Mouse (Mus musculus) gastrocnemius, postnatal 14 days (tissue): ENCODE measurements around the gene Prdx6b. TPM values are rescaled to one million over a fixed set of nuclear protein-coding genes. Genes with fewer than 3 reads are reported as not detected.

ENCODE experiments used
- DNase-seq: peaks from one replicate; pipeline ENCODE4 v3.0.0; 2021; ENCODE audit warnings: mixed read lengths
- intact Hi-C: fragments of 180-260 bp; cut with DNase I; formaldehyde crosslinking; loops from one replicate; pipeline ENCODE4 v1.15.1; 2025; ENCODE audit warnings: low total_unique reads
- total RNA-seq, 2 experiments: library from RNA; stranded (reverse); gene quantifications; 2 replicates each; pipeline ENCODE4 v1.2.3; 2021

The Prdx6b gene
- total RNA-seq, 2 experiments from 2014 or later: not detected

DNA sequence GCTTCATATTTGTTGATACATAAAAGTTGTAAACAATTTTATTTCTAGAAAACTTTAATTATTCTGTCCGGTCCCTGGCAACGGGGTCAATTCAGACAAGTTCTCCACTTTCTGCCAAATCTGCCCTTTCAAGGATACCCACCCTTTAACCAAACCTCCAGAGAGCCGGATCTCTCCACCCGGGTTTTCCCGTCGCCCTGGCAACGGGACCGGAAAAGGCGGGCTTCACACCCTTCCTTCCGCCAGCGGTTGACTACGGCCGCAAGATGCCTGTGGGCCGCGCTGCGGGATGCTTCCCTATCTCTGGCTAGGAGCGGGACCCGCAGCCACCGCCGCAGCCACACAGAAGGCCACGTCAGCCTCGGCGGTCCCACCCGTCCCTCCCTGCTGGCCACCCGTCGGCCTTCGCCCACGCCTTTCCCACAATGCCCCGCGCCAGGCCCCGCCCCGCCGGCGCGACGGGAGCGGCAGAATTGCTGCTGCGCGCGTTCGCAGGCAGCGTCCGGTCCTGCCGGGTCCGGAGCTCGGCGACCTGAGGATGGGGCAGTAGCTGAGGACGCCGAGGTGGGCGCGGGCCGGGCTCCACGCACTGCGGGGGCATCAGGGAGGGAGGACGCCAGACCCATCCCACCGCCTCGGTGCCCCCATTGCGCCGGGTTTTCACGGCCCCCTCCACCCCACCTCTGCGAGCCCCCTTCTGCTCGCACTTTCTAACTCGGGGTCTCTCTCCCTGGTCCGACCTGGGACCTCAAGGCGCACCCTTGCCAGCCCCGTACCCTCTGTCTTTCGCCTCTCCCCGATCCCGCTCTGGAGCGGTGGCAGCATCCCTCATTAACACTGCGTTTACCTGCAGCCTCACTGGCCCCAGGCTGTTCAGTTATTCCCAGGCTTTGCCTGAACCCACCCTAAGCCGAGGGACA lies 23.2 kb downstream of the Prdx6b start, which contains the start of gene Dnajc10:
TSS of gene Dnajc10 (plus strand) at position 225 of the 920 bp plus-strand sequence.
- peak; percentile 92 for DNase-seq
- intact Hi-C loops: no loop called here

DNA sequence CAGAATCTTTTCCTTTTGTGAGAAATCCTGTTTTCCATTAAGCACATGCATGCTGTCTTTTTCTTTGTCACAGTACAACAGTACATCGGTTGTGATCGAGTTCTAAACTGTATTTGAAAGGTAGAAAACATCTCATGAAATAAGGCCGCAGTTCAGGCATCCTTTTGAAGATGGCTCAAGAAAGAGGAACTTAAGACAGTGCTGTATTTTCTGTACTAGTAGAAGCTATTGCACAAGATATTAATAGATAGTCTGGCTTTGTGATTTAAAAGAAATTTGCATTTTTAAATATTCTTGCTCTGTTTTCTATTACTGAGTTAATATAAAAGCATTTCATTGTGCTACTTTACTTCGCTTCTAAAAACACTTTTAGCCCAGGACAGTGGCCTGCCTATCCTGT lies 30.6 kb downstream of the Prdx6b start:
- intact Hi-C loops: no loop called here
- no peak for DNase-seq

GRCm38 (mm10) chr2:80325779-80326178 lies 33.5 kb downstream of the Prdx6b start:
- DNase-seq: no peak
- intact Hi-C loops: no loop called here

GRCm38 (mm10) chr2:80327272-80327671 lies 35.0 kb downstream of the Prdx6b start:
- intact Hi-C loops: no loop called here
- DNase-seq: no peak

GRCm38 (mm10) chr2:80328961-80329653 lies 36.8 kb downstream of the Prdx6b start:
- intact Hi-C loops: no loop called here
- no peak for DNase-seq

DNA sequence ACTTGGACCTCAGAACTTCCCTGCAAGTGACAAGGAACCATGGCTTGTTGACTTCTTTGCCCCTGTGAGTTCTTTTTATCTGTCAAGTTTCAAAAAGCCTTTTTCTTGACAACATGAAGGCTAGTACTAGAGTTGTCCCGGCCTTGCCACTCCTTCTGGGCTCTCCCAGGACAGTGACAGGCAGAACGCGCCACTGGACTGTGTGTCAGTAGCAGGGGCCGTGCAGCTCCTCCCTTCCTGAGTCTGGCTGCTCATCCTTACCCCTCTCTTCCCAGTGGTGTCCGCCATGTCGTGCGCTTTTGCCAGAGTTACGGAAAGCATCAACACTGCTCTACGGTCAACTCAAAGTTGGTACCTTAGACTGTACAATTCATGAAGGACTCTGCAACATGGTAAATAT lies 48.3 kb downstream of the Prdx6b start:
- DNase-seq: no peak
- intact Hi-C loops: no loop called here

Other genes with a start within 250 kb of the Prdx6b start
- 1 to 10 TPM; 2.5 to 2.6 TPM for gene Pde1a, start 163.0 kb upstream of the Prdx6b start, total RNA-seq
- 10 to 100 TPM; 21.9 to 23.4 TPM for gene Dnajc10, start 23.0 kb downstream of the Prdx6b start, total RNA-seq
- gene Frzb, start 155.2 kb downstream of the Prdx6b start, total RNA-seq: 10 to 100 TPM; 25.7 to 33.3 TPM